Mouse (Mus musculus): ENCODE measurements around the gene Mtrf1. TPM values are rescaled to one million over a fixed set of nuclear protein-coding genes. Genes with fewer than 3 reads are reported as not detected.
"Not testable (repeated sequence)": the region's sequence is repeated elsewhere in the genome, so short reads cannot be mapped to it uniquely, and the experiment has no call there.

Gene Mtrf1
- polyA plus RNA-seq, 1 experiment from 2014 or later = 9.4 TPM

DNA sequence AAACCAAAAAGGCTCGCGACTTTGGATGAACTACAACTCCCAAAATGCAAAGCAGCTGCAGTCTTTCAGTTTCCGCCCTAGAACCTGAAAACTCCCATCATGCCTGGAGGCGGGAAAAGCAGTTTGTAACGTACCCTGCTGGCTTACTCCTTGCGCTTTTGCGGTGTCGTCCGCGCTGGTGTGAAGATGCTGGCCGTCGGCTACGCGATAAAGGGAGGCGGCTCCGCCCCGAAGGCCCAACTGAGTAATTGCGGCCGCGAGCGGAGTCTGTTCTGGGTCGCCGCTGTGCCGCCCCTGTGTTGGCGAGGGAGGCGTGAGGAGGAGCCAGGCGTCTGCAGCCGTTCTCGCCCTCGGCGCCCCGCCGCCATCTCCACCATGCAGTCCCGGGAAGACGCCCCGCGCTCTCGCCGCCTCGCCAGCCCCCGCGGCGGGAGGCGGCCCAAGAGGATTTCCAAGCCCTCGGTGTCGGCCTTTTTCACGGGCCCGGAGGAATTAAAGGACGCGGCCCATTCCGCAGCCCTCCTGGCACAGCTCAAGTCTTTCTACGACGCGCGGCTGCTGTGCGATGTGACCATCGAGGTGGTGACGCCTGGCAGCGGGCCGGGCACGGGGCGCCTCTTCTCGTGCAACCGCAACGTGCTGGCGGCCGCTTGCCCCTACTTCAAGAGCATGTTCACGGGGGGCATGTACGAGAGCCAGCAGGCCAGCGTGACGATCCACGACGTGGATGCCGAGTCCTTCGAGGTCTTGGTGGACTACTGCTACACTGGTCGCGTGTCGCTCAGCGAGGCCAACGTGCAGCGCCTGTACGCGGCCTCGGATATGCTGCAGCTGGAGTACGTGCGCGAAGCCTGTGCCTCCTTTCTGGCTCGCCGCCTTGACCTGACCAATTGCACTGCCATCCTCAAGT, 54.4 kb downstream of the Mtrf1 start, which contains the start of gene Kbtbd6:
Gene Kbtbd6 (plus strand): TSS at position 155 of the 910 bp plus-strand sequence.
- WGBS = 15% methylated on average over 48 of the region's 89 CpGs
- not testable (repeated sequence) for H3K27me3 ChIP-seq; H3K36me3 ChIP-seq; H3K9me3 ChIP-seq (replicated peaks); H3K4me1 ChIP-seq (replicated peaks)
- Histone ChIP-seq H3K4me3 (peak within 1 kb of the TSS; percentile 72), H3K4me2 (peak within 1 kb of the TSS; percentile 86), H3K27ac (peak within 1 kb of the TSS; percentile 65), H3K9ac (peak within 1 kb of the TSS; percentile 63)
- ATAC-seq (replicated peaks; ENCODE audit: insufficient number of reproducible peaks, insufficient read depth, low FRiP score, low read depth) = peak; percentile 85

DNA sequence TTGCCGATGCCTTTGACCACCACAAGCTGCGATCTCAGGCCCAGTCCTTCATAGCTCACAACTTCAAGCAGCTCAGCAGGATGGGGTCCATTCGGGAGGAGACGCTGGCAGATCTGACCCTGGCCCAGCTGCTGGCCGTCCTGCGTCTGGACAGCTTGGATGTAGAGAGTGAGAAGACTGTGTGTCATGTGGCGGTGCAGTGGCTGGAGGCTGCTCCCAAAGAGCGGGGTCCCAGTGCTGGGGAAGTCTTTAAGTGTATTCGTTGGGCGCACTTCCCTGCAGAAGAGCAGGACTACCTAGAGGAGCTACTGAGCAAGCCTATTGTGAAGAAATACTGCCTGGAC, 55.0 kb downstream of the Mtrf1 start:
- not testable (repeated sequence) for H3K4me3 ChIP-seq; H3K9me3 ChIP-seq (replicated peaks); H3K9ac ChIP-seq; H3K36me3 ChIP-seq; H3K4me1 ChIP-seq (replicated peaks); H3K27me3 ChIP-seq; H3K27ac ChIP-seq; H3K4me2 ChIP-seq
- WGBS = 96% methylated on average over 8 of the region's 10 CpGs
- 0 out of 2 replicates have a peak, but pooled peaks have one; percentile 24 for ATAC-seq (replicated peaks; ENCODE audit: insufficient number of reproducible peaks, insufficient read depth, low FRiP score, low read depth)

DNA sequence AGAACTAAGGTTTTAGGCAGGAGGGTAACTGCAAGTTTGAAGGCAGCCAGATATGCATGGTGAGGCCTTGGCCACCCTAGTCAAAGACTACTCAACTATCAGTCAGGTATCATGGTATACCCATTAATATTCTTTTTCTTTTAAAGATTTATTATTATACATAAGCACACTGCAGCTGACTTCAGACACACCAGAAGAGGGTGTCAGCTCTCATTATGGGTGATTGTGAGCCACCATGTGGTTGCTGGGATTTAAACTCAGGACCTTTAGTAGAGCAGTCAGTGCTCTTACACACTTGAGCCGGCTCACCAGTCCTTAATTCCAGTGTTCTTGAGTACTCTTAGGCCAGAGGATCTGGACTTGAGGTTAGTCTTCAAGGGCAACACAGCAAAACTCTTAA, 62.8 kb downstream of the Mtrf1 start:
- no peak for ATAC-seq (replicated peaks; ENCODE audit: insufficient number of reproducible peaks, insufficient read depth, low FRiP score, low read depth)
- Histone ChIP-seq H3K27me3 (no peaks in the 10 kb centered on the region), H3K9me3 (replicated peaks) (no peaks in the 10 kb centered on the region), H3K36me3 (peaks cover 37% of the 10 kb centered on the region), H3K27ac (no peak overlapping the region), H3K4me1 (replicated peaks) (no peaks in the 10 kb centered on the region), H3K9ac (no peak overlapping the region), H3K4me2 (no peak overlapping the region), H3K4me3 (no peak overlapping the region)
- WGBS = 86% methylated on average over 1 of the region's 1 CpGs

DNA sequence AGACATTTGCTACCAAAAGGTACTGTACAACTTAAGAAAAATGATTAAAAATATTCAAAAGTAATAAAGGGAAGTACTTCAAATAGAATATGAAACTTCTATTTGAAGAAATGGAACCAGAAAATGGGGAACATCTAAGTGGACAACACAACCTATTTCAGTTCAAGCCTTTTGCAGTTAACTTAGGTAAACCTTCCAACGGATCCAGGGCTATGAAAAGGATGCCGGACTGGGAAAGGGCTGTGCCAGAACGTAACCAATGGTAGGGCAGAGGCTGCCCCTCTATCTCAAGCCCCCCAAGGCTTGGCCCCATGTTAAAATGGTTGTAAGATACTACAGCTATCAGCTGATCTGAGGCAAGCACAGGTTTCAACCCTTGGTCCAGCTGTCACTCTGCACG, 63.4 kb downstream of the Mtrf1 start:
- H3K4me2 ChIP-seq = no peak overlapping the region
- WGBS = 79% methylated on average over 4 of the region's 4 CpGs
- no peaks in the 10 kb centered on the region for H3K4me1 ChIP-seq (replicated peaks)
- peaks cover 43% of the 10 kb centered on the region for H3K36me3 ChIP-seq
- no peak overlapping the region for H3K9ac ChIP-seq
- ATAC-seq (replicated peaks; ENCODE audit: insufficient number of reproducible peaks, insufficient read depth, low FRiP score, low read depth) = no peak
- no peaks in the 10 kb centered on the region for H3K9me3 ChIP-seq (replicated peaks)
- H3K27ac ChIP-seq = no peak overlapping the region
- no peaks in the 10 kb centered on the region for H3K27me3 ChIP-seq
- H3K4me3 ChIP-seq = no peak overlapping the region

DNA sequence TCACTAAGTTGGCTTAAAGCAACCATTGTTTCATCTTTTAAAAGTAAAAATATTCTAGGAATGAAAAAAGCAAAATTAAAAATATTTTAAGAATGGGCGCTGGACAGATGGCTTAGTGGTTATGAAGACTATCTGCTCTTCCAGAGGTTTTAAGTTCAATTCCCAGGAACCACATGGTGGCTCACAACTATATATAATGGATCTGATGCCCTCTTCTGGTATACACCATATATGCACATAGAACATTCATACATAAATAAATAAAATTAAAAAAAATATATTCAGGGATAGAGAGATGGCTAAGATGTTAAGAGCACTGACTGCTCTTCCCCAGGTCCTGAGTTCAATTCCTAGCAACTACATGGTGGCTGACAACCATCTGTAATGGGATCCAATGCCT, 68.1 kb downstream of the Mtrf1 start:
- H3K36me3 ChIP-seq = peaks cover 76% of the 10 kb centered on the region
- WGBS = 81% methylated on average over 1 of the region's 1 CpGs

DNA sequence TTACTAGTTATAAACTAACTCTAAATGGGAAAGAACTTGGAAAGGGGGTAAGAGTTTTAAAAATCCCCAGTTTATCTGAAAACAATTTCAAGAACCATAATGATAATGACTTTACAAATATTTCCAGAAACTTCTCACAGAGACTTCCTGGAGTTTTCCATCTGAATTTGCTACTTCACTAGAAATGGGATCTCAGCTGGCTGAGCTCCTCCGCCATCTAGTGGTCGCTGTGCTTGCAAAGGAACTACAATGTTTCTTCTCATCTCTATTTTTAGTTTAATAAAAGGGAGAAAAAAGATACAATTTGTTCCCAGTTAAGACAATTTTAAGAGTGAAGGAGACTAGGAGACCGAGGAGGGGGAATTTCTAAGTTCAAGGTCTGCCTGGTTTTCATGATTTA, 70.0 kb downstream of the Mtrf1 start:
- Histone ChIP-seq H3K27me3 (no peaks in the 10 kb centered on the region), H3K4me3 (no peak overlapping the region), H3K9ac (no peak overlapping the region), H3K4me2 (no peak overlapping the region), H3K4me1 (replicated peaks) (no peaks in the 10 kb centered on the region), H3K36me3 (peaks cover 80% of the 10 kb centered on the region), H3K9me3 (replicated peaks) (no peaks in the 10 kb centered on the region), H3K27ac (no peak overlapping the region)
- WGBS = 24% methylated on average over 3 of the region's 3 CpGs
- no peak for ATAC-seq (replicated peaks; ENCODE audit: insufficient number of reproducible peaks, insufficient read depth, low FRiP score, low read depth)

More for the DNA sequence above, 68.1 kb downstream of the Mtrf1 start:
- no peak overlapping the region for H3K4me2 ChIP-seq
- no peak for ATAC-seq (replicated peaks; ENCODE audit: insufficient number of reproducible peaks, insufficient read depth, low FRiP score, low read depth)
- no peak overlapping the region for H3K4me3 ChIP-seq
- H3K9me3 ChIP-seq (replicated peaks) = no peaks in the 10 kb centered on the region
- H3K4me1 ChIP-seq (replicated peaks) = no peaks in the 10 kb centered on the region
- H3K27me3 ChIP-seq = no peaks in the 10 kb centered on the region
- H3K27ac ChIP-seq = no peak overlapping the region
- H3K9ac ChIP-seq = no peak overlapping the region

Other genes with a start within 250 kb of the Mtrf1 start
- gene Zfp957, start 150.4 kb upstream of the Mtrf1 start, polyA plus RNA-seq (2015; fragmentation: Nextera tagmentation; extraction: Ambion mirVana) = not detected in 2 replicates
- gene Rgcc, start 96.1 kb upstream of the Mtrf1 start, polyA plus RNA-seq (2015; fragmentation: Nextera tagmentation; extraction: Ambion mirVana) = 23.8 and 57.0 TPM in 2 replicates
- gene Naa16, start 7.0 kb upstream of the Mtrf1 start, polyA plus RNA-seq (2015; fragmentation: Nextera tagmentation; extraction: Ambion mirVana) = 19.1 and 19.3 TPM in 2 replicates
- gene Kbtbd7, start 28.7 kb downstream of the Mtrf1 start, polyA plus RNA-seq (2015; fragmentation: Nextera tagmentation; extraction: Ambion mirVana) = 7.2 and 8.6 TPM in 2 replicates
- gene Kbtbd6, start 54.1 kb downstream of the Mtrf1 start, polyA plus RNA-seq (2015; fragmentation: Nextera tagmentation; extraction: Ambion mirVana) = 1.6 and 2.0 TPM in 2 replicates
- 7.8 and 12.4 TPM in 2 replicates for gene Elf1, start 83.4 kb downstream of the Mtrf1 start, polyA plus RNA-seq (2015; fragmentation: Nextera tagmentation; extraction: Ambion mirVana)
- gene Wbp4, start 83.7 kb downstream of the Mtrf1 start, polyA plus RNA-seq (2015; fragmentation: Nextera tagmentation; extraction: Ambion mirVana) = 24.0 and 25.7 TPM in 2 replicates
- gene Sugt1, start 189.9 kb downstream of the Mtrf1 start, polyA plus RNA-seq (2015; fragmentation: Nextera tagmentation; extraction: Ambion mirVana) = 92.5 and 106 TPM in 2 replicates